Mouse (Mus musculus) thymus, adult 2 months (tissue): Measurements from ENCODE around the gene Rgs3.

ENCODE experiments used
- CTCF ChIP-seq: fragments of 200-500 bp; IDR thresholded peaks from 2 replicates; pipeline ENCODE4 v1.5.1; 2012; ENCODE audit warnings: mild to moderate bottlenecking, control low read depth, low read length, moderate library complexity, borderline replicate concordance; ENCODE audit not compliant: control insufficient read depth, poor library complexity, insufficient read depth; ENCODE audit errors: extremely low read depth
- POLR2A ChIP-seq: fragments of 200-500 bp; IDR thresholded peaks from 2 replicates; pipeline ENCODE4 v1.6.1; 2012; ENCODE audit warnings: mild to moderate bottlenecking, low read length, control low read depth, moderate library complexity; ENCODE audit not compliant: control insufficient read depth, poor library complexity, insufficient read depth; ENCODE audit errors: extremely low read depth

DNA sequence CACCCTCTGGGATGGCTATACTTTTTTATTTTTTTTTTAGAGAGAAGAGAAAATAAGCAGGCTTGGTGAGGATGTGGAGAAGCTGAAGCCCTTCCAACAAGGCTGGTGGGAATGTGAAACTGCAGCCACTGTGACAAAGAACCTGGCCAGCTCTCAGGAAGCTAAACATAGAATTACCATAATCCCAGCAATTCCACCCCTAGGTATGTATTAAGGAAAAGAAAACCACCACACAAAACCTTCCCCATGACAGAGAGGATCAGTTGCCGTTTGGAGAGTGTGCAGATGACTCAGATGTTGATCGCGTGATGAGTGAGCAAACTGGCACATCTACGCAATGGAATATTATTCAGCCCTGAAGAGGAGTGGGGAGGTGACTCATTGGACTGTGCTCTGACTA, 179.9 kb downstream of the Rgs3 start:
- no peak for TF ChIP-seq CTCF
- TF ChIP-seq POLR2A = no peak
